Mouse (Mus musculus) inflammation-experienced regulatory T-cells, adult 16 weeks (primary cell): ENCODE data around the gene Gm13199. TPM values are rescaled to one million over a fixed set of nuclear protein-coding genes. Genes with fewer than 3 reads are reported as not detected.

Source experiments
- polyA plus RNA-seq: library from polyadenylated mRNA; unstranded; fragments of 100-300 nt; shearing (Covaris generic); gene quantifications from one replicate; pipeline ENCODE4 v1.2.1, GENCODE M21; 2017

The Gm13199 gene
- 1.4 TPM for polyA plus RNA-seq

DNA sequence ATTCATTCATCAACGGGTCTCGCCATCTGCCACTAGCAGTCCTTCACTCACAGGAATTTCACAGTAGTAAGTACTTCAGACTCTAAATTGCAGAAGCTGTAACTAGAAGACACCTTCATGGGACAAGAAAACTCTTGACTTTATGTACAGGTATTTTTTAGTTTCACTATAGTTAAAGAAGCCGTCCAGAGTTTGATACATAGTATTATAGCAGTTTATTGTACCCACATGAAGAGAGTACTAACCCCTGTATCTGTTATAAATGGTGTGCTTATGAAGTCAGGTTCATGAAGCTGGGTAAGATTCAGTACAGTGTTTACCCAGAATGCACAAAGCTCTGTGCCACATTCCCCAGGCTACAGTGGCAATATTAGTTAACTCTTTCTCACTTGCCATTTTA, at the start of gene Gm13199:
Gene Gm13199 (minus strand): TSS at position 101 of the 400 bp plus-strand sequence.

GRCm38 (mm10) chr2:5894843-5895570, 32.3 kb upstream of the Gm13199 start, which contains the start of gene Sec61a2:
Gene Sec61a2, minus strand, starts transcription at chr2:5895432.

GRCm38 (mm10) chr2:5844873-5845631, 17.7 kb downstream of the Gm13199 start, which contains the start of the genes Nudt5 and Cdc123:
Gene Nudt5, plus strand, starts transcription at chr2:5845019.
Gene Cdc123, minus strand, starts transcription at chr2:5845164.

Other genes starting within 250 kb of the Gm13199 start
- 30.5 TPM for gene Camk1d, start 148.4 kb downstream of the Gm13199 start, polyA plus RNA-seq
- gene Nudt5, start 17.9 kb downstream of the Gm13199 start, polyA plus RNA-seq: 44.6 TPM
- 198 TPM for gene Cdc123, start 17.8 kb downstream of the Gm13199 start, polyA plus RNA-seq
- gene Sec61a2, start 32.5 kb upstream of the Gm13199 start, polyA plus RNA-seq: 26.4 TPM
- gene Dhtkd1, start 79.9 kb upstream of the Gm13199 start, polyA plus RNA-seq: not detected
- 18.5 TPM for gene Upf2, start 88.5 kb upstream of the Gm13199 start, polyA plus RNA-seq